Mouse (Mus musculus) hindbrain, embryonic 11.5 days (tissue): ENCODE results near the gene Rab31. TPM values are rescaled to one million over a fixed set of nuclear protein-coding genes. Genes with fewer than 3 reads are reported as not detected.

Experiments
- ATAC-seq: fragments of 200-750 bp; cut with Nextera tagmentation; 2 replicates; pipeline ENCODE4 v1.8.0; 2017; ENCODE audit warnings: mild to moderate bottlenecking, moderate TSS enrichment, moderate library complexity; ENCODE audit not compliant: low FRiP score
- DNase-seq: peaks from one replicate; pipeline ENCODE4 v3.0.0-alpha.2; 2015; ENCODE audit warnings: low spot score
- H3K27ac ChIP-seq: fragments of 300-500 bp; sonication (generic); 2 replicates; pipeline ENCODE4 v1.5.1; 2014; ENCODE audit warnings: mild to moderate bottlenecking, low read depth, low read length
- H3K27me3 ChIP-seq: fragments of 300-500 bp; sonication (generic); 2 replicates; pipeline ENCODE4 v1.6.1; 2014; ENCODE audit warnings: mild to moderate bottlenecking, low read length, moderate library complexity, mixed read lengths; ENCODE audit not compliant: control insufficient read depth, insufficient read depth
- H3K36me3 ChIP-seq: fragments of 300-500 bp; sonication (generic); 2 replicates; pipeline ENCODE4 v1.6.1; 2014; ENCODE audit warnings: mild to moderate bottlenecking, low read length, moderate library complexity, mixed read lengths; ENCODE audit not compliant: control insufficient read depth, insufficient read depth
- H3K4me1 ChIP-seq: fragments of 300-500 bp; sonication (generic); replicated peaks from 2 replicates; pipeline ENCODE4 v1.6.1; 2014; ENCODE audit warnings: low read length, mixed read lengths; ENCODE audit not compliant: control insufficient read depth, insufficient read depth
- H3K4me2 ChIP-seq: fragments of 300-500 bp; sonication (generic); replicated peaks from 2 replicates; pipeline ENCODE4 v1.6.1; 2014; ENCODE audit warnings: mild to moderate bottlenecking, low read depth, low read length
- H3K4me3 ChIP-seq: fragments of 300-500 bp; sonication (generic); 2 replicates; pipeline ENCODE4 v1.5.1; 2014; ENCODE audit warnings: low read depth, low read length
- H3K9ac ChIP-seq: fragments of 300-500 bp; sonication (generic); 2 replicates; pipeline ENCODE4 v1.6.1; 2014; ENCODE audit warnings: low read depth, low read length
- H3K9me3 ChIP-seq: fragments of 300-500 bp; sonication (generic); 2 replicates; pipeline ENCODE4 v1.6.1; 2016; ENCODE audit warnings: low read length; ENCODE audit not compliant: control insufficient read depth
- WGBS: fragments of 180-500 bp; shearing (Covaris S2); extraction: QIAGEN DNeasy Blood & Tissue Kit; methylation state at CpG from one replicate; pipeline ENCODE4 v1.1.7; 2014; 5-methylcytosine and 5-hydroxymethylcytosine counted together
- polyA plus RNA-seq: library from polyadenylated mRNA; unstranded; fragments of >200 nt; fragmentation: Nextera tagmentation; extraction: Ambion mirVana; gene quantifications from 2 replicates; pipeline ENCODE4 v1.2.1, GENCODE M21; 2014

The Rab31 gene
- polyA plus RNA-seq, 1 experiment from 2014 or later: 74.8 TPM

DNA sequence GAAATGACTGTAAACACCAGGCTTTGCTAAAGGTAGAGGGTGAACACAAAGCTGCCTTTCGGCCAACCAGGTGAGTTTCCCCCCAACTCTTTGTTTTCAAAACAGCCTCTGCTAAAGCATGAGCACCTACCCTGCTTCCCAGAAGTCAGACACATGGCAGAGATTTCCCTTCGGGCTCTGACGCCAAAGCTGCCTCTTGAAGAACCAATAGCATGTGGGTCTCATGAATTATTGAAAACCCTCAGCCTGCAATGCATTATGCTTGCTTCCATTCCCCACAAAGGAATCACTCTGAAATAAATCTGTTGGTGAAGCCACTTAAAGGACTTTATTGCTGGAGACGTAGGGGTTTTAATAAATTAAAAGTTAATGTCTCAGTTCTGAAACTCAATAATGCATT is 72.5 kb downstream of the Rab31 start:
- no peaks in the 10 kb centered on the region for H3K4me1 ChIP-seq
- H3K36me3 ChIP-seq: no peaks in the 10 kb centered on the region
- H3K27me3 ChIP-seq: no peaks in the 10 kb centered on the region
- DNase-seq (peak; percentile 66), ATAC-seq (peak; percentile 79)
- no peak overlapping the region for H3K4me3 ChIP-seq
- WGBS: 51% methylated on average over 4 of the region's 4 CpGs
- no peaks in the 10 kb centered on the region for H3K9me3 ChIP-seq
- peak overlapping the region; percentile 68 for H3K27ac ChIP-seq
- no peak overlapping the region for H3K9ac ChIP-seq
- H3K4me2 ChIP-seq: no peak overlapping the region

DNA sequence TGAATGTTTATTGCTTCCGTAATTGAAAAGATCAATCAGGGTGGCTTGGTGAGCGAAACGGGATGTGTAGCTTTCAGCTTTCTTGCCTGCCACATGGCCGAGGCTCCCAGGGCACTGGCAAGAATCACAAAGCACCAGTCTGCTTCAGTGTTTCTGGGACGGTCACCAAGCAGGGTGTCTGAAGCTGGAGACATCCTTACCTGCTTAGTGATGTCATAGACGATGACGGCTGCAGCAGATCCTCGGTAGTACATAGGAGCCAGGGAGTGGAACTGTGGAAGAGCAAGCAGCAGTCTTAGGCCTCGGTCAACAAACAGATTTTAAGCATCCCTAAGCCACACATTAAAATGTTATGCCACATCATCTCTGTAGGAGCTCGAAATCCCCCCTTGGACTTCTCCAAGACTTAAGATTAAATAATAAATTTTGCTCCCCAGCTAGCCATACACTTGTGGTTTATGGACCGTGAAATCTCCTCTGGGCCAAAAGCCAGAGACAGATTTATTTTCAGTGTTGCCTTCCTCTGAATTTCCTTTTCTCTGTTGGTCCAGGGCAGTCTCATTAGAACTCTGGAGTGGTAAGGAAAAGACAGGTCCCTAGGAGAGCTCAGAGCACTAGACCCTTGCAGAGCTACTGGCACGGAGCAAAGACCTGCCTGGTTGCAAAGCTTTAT is 74.6 kb downstream of the Rab31 start:
- Histone ChIP-seq H3K4me1 (no peaks in the 10 kb centered on the region), H3K4me2 (no peak overlapping the region), H3K27me3 (no peaks in the 10 kb centered on the region), H3K4me3 (no peak overlapping the region), H3K9me3 (no peaks in the 10 kb centered on the region), H3K36me3 (no peaks in the 10 kb centered on the region), H3K27ac (no peak overlapping the region), H3K9ac (no peak overlapping the region)
- DNase-seq (no peak), ATAC-seq (no peak)
- WGBS: 90% methylated on average over 12 of the region's 12 CpGs

DNA sequence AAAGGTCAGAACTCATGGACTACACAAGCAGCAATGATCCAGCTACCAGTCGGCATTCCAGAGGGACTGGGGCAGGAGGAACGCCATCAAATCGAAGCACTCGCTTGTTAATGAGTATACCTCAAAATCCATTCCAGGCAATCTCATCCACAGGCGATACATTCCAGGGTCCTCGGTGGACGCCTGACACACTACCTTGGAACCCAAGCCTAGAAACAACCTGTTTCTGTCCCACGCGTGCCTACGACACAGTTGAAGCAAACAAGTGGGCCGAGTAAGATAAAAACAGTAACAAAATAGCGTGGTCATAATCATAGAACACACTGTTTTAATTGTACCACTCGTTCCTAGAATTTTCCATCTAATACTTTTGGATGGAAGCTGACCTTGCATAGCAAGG is 75.6 kb downstream of the Rab31 start:
- 98% methylated on average over 13 of the region's 13 CpGs for WGBS
- DNase-seq (no peak), ATAC-seq (no peak)
- no peaks in the 10 kb centered on the region for H3K4me1 ChIP-seq
- H3K36me3 ChIP-seq: no peaks in the 10 kb centered on the region
- no peak overlapping the region for H3K27ac ChIP-seq
- H3K9ac ChIP-seq: no peak overlapping the region
- no peaks in the 10 kb centered on the region for H3K9me3 ChIP-seq
- no peak overlapping the region for H3K4me3 ChIP-seq
- H3K4me2 ChIP-seq: no peak overlapping the region
- no peaks in the 10 kb centered on the region for H3K27me3 ChIP-seq

DNA sequence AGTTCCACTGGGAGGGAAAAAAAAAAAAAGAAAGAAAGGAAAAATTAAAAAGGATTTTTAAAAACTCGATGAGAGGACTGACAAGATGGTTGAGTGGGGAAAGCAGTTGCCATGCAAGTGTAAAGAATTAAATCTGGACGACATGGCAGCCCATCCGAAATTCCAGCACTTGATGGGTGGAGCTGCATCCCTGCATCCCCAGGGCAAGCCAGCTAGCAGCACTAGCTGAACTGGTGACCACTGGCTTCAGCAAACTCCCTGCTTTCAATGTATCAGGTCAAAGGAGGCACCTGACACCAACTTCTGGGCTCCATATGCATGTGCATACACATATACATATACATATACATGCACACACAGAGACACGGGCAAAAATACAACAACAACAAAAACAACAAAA is 80.3 kb downstream of the Rab31 start:
- H3K4me2 ChIP-seq: no peak overlapping the region
- H3K4me3 ChIP-seq: no peak overlapping the region
- 82% methylated on average over 4 of the region's 4 CpGs for WGBS
- DNase-seq (no peak), ATAC-seq (no peak)
- no peaks in the 10 kb centered on the region for H3K9me3 ChIP-seq
- H3K36me3 ChIP-seq: no peaks in the 10 kb centered on the region
- H3K4me1 ChIP-seq: no peaks in the 10 kb centered on the region
- H3K9ac ChIP-seq: no peak overlapping the region
- H3K27ac ChIP-seq: no peak overlapping the region
- H3K27me3 ChIP-seq: no peaks in the 10 kb centered on the region

DNA sequence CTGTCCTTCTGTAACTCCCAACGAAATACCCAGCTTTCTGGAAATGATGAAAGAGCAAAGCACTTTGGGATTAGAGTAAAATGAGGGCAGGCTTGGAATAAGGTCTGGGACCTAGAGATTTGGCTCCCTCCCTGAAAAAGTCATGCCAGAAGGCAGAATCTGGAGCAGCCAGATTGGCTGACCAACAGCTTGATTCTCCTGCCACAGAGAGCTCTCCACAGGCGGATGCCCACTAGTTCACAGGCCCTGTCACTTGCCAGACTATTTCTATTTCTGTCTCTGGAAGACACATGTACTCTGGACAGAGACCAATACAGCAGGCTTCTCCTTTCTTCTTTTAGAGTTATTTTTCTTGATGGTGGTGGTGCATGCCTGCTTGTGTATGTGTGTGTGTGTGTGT is 88.8 kb downstream of the Rab31 start:
- no peak overlapping the region for H3K4me3 ChIP-seq
- no peak for DNase-seq
- no peaks in the 10 kb centered on the region for H3K9me3 ChIP-seq
- no peaks in the 10 kb centered on the region for H3K4me1 ChIP-seq
- H3K9ac ChIP-seq: no peak overlapping the region
- no peak for ATAC-seq
- no peak overlapping the region for H3K27ac ChIP-seq
- no peaks in the 10 kb centered on the region for H3K27me3 ChIP-seq
- no peaks in the 10 kb centered on the region for H3K36me3 ChIP-seq
- WGBS: 81% methylated on average over 2 of the region's 2 CpGs
- H3K4me2 ChIP-seq: no peak overlapping the region

DNA sequence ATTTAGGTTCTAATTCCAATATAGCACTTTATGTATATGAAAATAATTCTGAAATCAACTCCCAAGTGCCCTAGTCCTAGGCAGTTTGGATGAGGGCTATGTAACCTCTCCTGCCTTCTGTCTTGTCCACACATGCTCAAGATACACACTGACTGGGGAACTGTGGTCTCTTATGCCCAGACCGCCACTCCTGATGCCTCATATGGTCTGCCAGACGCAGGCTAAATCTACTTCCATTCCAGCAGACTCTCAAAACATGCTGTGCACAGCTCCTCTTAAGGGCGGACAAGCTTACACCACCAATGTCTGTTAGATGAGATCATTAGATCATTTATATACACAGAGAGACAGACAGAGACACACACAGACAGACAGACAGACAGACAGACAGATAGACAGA is 89.2 kb downstream of the Rab31 start:
- no peak overlapping the region for H3K4me3 ChIP-seq
- ATAC-seq: no peak
- H3K4me2 ChIP-seq: no peak overlapping the region
- no peaks in the 10 kb centered on the region for H3K27me3 ChIP-seq
- H3K4me1 ChIP-seq: no peaks in the 10 kb centered on the region
- H3K36me3 ChIP-seq: no peaks in the 10 kb centered on the region
- H3K27ac ChIP-seq: no peak overlapping the region
- DNase-seq: no peak
- 86% methylated on average over 3 of the region's 3 CpGs for WGBS
- no peak overlapping the region for H3K9ac ChIP-seq
- no peaks in the 10 kb centered on the region for H3K9me3 ChIP-seq

DNA sequence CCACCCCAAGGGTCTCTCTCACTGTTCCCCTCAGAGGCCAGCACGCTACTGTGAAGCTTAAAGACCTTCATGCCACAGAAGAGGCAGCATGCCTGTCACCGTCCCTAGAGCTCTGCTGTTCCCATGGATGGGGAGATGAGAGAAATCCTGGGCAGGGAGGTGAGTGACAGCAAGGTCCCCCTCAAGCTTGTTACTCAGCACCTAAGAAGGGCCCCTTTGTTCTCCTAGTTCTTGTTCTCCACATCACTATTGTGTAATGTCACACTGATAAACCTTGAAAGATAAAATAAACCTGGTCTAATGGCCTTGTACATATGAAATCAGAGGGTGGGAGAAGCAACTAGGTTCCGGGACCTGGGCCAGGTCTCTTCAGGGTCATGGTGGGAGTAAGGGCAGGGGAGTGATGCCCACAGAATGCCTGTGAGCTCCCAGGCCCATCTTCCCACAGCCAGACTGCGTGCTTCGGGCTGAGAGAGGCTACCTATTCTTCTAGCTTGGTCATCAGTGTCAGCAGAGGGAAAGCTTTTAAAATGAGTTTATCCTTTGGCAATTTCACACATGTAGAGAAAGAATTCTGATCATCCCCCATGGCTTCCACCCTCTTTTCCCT is 90.4 kb downstream of the Rab31 start:
- WGBS: 84% methylated on average over 5 of the region's 5 CpGs

DNA sequence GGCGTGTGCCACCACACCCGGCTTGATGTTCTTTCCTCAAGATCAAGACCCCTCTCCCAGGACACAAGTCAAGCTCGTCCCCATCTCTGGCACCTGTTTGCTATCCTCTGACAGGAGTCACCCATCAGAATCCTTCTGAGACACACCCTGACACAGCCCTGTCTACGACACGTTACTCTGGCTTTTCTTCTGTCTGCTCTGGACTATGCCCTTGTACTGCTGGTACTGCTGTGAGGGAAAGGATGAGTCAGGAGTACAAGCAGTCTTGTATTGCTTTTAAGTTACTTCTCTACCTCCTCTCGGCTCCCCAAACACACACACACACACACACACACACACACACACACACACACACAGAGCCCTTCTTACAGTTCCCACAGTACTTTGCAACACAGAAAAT is 91.0 kb downstream of the Rab31 start:
- Histone ChIP-seq H3K4me1 (no peaks in the 10 kb centered on the region), H3K4me2 (no peak overlapping the region), H3K9me3 (no peaks in the 10 kb centered on the region), H3K27ac (no peak overlapping the region), H3K36me3 (no peaks in the 10 kb centered on the region), H3K4me3 (no peak overlapping the region), H3K9ac (no peak overlapping the region), H3K27me3 (no peaks in the 10 kb centered on the region)
- no peak for DNase-seq
- no peak for ATAC-seq
- WGBS: 85% methylated on average over 6 of the region's 6 CpGs

More for the DNA sequence above, 90.4 kb downstream of the Rab31 start:
- Histone ChIP-seq H3K4me3 (no peak overlapping the region), H3K27me3 (no peaks in the 10 kb centered on the region), H3K36me3 (no peaks in the 10 kb centered on the region), H3K4me2 (no peak overlapping the region), H3K9ac (no peak overlapping the region), H3K9me3 (no peaks in the 10 kb centered on the region), H3K4me1 (no peaks in the 10 kb centered on the region), H3K27ac (no peak overlapping the region)
- ATAC-seq: no peak
- no peak for DNase-seq

DNA sequence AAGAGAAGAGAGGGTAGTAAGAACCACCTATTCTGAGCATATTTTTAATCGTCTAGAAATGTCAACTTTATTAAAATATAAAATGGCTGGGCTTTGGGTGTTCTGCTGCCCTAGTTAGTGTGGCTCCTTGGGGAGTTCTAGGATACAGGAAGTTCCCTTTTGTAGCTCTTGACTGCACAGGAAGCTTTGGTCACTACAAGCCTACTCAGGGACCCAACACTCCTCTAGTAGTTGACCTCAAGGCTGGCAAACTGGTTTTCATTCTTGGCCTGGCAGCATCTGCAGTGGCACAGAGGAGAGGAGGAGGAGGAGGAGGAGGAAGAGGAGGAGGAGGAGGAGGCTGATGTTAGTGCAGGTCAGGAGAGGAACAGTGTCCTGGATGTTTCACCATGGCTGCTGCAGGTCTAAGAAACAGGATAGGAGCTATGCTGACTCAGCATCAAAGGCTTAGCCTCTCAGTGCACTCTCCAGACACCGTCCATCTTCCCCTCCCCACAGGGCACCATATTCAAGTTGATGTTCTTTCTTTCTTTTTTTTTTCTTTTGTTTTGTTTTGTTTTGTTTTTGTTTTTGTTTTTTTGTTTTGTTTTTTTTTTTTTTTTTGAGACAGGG is 91.6 kb downstream of the Rab31 start:
- no peak for ATAC-seq
- H3K27ac ChIP-seq: no peak overlapping the region
- H3K9ac ChIP-seq: no peak overlapping the region
- H3K9me3 ChIP-seq: no peaks in the 10 kb centered on the region
- H3K4me3 ChIP-seq: no peak overlapping the region
- H3K4me2 ChIP-seq: no peak overlapping the region
- no peaks in the 10 kb centered on the region for H3K27me3 ChIP-seq
- H3K4me1 ChIP-seq: no peaks in the 10 kb centered on the region
- no peaks in the 10 kb centered on the region for H3K36me3 ChIP-seq
- no peak for DNase-seq
- 98% methylated on average over 2 of the region's 2 CpGs for WGBS
